Mouse (Mus musculus): ENCODE measurements at regions not wholly inside any gene's neighbourhood (a gene's known extent, or its start where the extent isn't known, plus 50 kb on each side); places are given as distances from the start of the nearest gene placed in this dataset.
"Not testable (repeated sequence)": the region's sequence is repeated elsewhere in the genome, so short reads cannot be mapped to it uniquely, and the experiment has no call there.

- DNase-seq (ENCODE audit: low read depth in 3 of 3, low spot score in 3 of 3): no peak
- Histone ChIP-seq H3K9ac (replicated peaks) (no peak overlapping the region), H3K9me3 (ENCODE audit: control insufficient read depth, low read length) (no peaks in the 10 kb centered on the region), H3K36me3 (replicated peaks; ENCODE audit: control insufficient read depth, insufficient read depth, low read depth) (no peaks in the 10 kb centered on the region), H3K4me2 (ENCODE audit: low read depth) (no peak overlapping the region), H3K4me3 (ENCODE audit: insufficient read depth in 1 of 2, low read depth in 2 of 2, low read length in 2 of 2) (no peak overlapping the region), H3K4me1 (replicated peaks; ENCODE audit: control insufficient read depth in 2 of 2, insufficient read depth in 2 of 2, low read length in 1 of 2) (no peaks in the 10 kb centered on the region), H3K27ac (no peak overlapping the region), H3K27me3 (ENCODE audit: control insufficient read depth, insufficient read depth, low read length) (no peaks in the 10 kb centered on the region)
- ATAC-seq (ENCODE audit: insufficient read depth): no peak
- TF ChIP-seq EP300 (IDR thresholded peaks at IDR 0.05; ENCODE audit: low read depth) (no peak), CTCF (IDR thresholded peaks at IDR 0.05; ENCODE audit: low read depth) (no peak)
- WGBS (ENCODE audit: insufficient replicate concordance): 6% methylated on average over 1 of the region's 1 CpGs
These were observed 345.5 kb upstream of the Cwc22 start for GRCm38 (mm10) chr2:78291665-78292064.

DNA sequence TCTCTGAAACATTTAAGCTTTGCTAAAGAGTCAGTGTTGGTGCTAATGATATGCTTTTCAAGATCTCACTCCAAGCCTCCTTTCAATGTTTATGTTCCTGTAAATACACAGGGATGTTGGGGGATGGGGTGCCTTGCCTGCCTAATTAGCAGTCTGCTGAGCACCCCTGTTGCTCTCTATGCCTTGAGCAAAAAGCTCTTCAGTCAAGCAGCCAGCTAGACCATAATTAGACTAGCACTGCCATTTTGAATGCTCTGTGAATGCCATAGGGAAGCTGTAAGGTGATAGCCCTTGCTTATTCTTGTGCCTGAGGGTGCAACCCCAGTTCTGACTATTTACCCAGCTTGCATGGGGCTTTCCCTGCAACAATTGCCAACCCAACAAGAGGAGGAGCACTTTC is 338.6 kb upstream of the Cwc22 start:
- TF ChIP-seq CTCF (IDR thresholded peaks at IDR 0.05; ENCODE audit: low read depth): no peak
- TF ChIP-seq EP300 (IDR thresholded peaks at IDR 0.05; ENCODE audit: low read depth): no peak
- DNase-seq (ENCODE audit: low read depth in 3 of 3, low spot score in 3 of 3) (no peak), ATAC-seq (ENCODE audit: insufficient read depth) (no peak)
- Histone ChIP-seq H3K9ac (replicated peaks) (no peak overlapping the region), H3K36me3 (replicated peaks; ENCODE audit: control insufficient read depth, insufficient read depth, low read depth) (no peaks in the 10 kb centered on the region), H3K27ac (no peak overlapping the region), H3K4me2 (ENCODE audit: low read depth) (no peak overlapping the region), H3K27me3 (ENCODE audit: control insufficient read depth, insufficient read depth, low read length) (no peaks in the 10 kb centered on the region), H3K9me3 (ENCODE audit: control insufficient read depth, low read length) (no peaks in the 10 kb centered on the region), H3K4me3 (ENCODE audit: insufficient read depth in 1 of 2, low read depth in 2 of 2, low read length in 2 of 2) (no peak overlapping the region), H3K4me1 (replicated peaks; ENCODE audit: control insufficient read depth in 2 of 2, insufficient read depth in 2 of 2, low read length in 1 of 2) (no peaks in the 10 kb centered on the region)

GRCm38 (mm10) chr2:78283605-78284004 is 337.4 kb upstream of the Cwc22 start:
- H3K27ac ChIP-seq: no peak overlapping the region
- H3K4me3 ChIP-seq (ENCODE audit: insufficient read depth in 1 of 2, low read depth in 2 of 2, low read length in 2 of 2): no peak overlapping the region
- H3K9me3 ChIP-seq (ENCODE audit: control insufficient read depth, low read length): no peaks in the 10 kb centered on the region
- no peaks in the 10 kb centered on the region for H3K27me3 ChIP-seq (ENCODE audit: control insufficient read depth, insufficient read depth, low read length)
- no peak overlapping the region for H3K9ac ChIP-seq (replicated peaks)
- H3K4me1 ChIP-seq (replicated peaks; ENCODE audit: control insufficient read depth in 2 of 2, insufficient read depth in 2 of 2, low read length in 1 of 2): no peaks in the 10 kb centered on the region
- TF ChIP-seq EP300 (IDR thresholded peaks at IDR 0.05; ENCODE audit: low read depth) (no peak), CTCF (IDR thresholded peaks at IDR 0.05; ENCODE audit: low read depth) (no peak)
- no peak overlapping the region for H3K4me2 ChIP-seq (ENCODE audit: low read depth)
- ATAC-seq (ENCODE audit: insufficient read depth) (no peak), DNase-seq (ENCODE audit: low read depth in 3 of 3, low spot score in 3 of 3) (no peak)
- 52% methylated on average over 4 of the region's 4 CpGs for WGBS (ENCODE audit: insufficient replicate concordance)
- H3K36me3 ChIP-seq (replicated peaks; ENCODE audit: control insufficient read depth, insufficient read depth, low read depth): no peaks in the 10 kb centered on the region

DNA sequence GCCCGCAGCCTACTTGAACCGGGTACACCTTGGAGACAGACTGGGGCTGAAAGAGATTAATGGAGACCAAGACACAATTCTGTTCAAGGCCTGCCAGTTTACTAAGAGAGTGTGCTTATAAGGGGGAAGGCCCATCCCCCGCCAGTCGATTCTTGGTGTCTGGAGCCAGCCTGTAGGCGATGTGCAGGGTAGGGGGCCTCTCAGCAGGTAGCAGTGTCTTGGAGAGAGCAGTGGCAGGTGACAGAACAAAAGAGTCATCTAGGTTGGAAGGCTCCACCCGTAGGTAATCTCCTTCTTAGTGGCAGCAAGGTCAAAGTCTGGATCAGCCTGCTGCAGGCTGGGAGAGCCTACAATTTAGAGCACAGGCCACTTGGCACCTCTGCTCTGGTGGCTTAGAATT is 335.7 kb upstream of the Cwc22 start:
- not testable (repeated sequence) for H3K9ac ChIP-seq (replicated peaks); H3K4me2 ChIP-seq (ENCODE audit: low read depth); H3K4me3 ChIP-seq (ENCODE audit: insufficient read depth in 1 of 2, low read depth in 2 of 2, low read length in 2 of 2); ATAC-seq (ENCODE audit: insufficient read depth); DNase-seq (ENCODE audit: low read depth in 3 of 3, low spot score in 3 of 3); H3K27ac ChIP-seq; H3K27me3 ChIP-seq (ENCODE audit: control insufficient read depth, insufficient read depth, low read length); H3K4me1 ChIP-seq (replicated peaks; ENCODE audit: control insufficient read depth in 2 of 2, insufficient read depth in 2 of 2, low read length in 1 of 2); H3K9me3 ChIP-seq (ENCODE audit: control insufficient read depth, low read length); H3K36me3 ChIP-seq (replicated peaks; ENCODE audit: control insufficient read depth, insufficient read depth, low read depth)
- WGBS (ENCODE audit: insufficient replicate concordance): 50% methylated on average over 6 of the region's 6 CpGs

DNA sequence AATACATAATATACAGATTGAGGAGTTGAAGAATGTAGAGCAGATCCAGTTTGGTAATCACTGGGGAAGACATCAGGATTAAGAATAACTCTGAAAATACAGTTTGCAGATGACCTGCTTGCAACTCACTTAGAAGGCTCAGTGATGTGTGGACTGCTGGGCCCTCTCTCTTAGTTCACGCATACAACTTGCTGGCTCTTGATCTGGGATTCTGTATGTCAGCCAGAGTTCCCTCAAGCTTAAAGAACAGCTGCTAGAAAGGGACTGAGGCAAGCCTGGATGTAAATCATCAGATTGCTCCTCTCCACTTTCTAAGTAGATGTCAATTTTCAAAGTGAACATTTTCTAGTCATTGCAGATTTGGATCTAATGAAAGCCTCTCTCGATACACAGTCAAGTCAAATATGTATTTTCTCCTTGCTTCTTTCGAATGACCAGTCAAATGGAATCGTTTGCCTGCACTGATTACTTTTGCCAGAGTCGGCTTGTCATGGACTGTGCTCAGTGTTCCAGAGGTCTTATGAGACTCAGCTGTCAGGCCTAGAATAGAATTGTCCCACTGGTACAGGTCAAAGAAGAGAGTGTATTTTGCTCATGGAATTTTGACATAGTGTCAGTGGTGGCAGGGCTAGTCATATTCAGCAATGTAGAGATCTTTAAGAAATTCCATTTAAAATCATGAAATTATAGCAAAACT is 334.2 kb upstream of the Cwc22 start:
- no peaks in the 10 kb centered on the region for H3K4me1 ChIP-seq (replicated peaks; ENCODE audit: control insufficient read depth in 2 of 2, insufficient read depth in 2 of 2, low read length in 1 of 2)
- no peak overlapping the region for H3K9ac ChIP-seq (replicated peaks)
- no peak overlapping the region for H3K27ac ChIP-seq
- no peak for ATAC-seq (ENCODE audit: insufficient read depth)
- no peak for TF ChIP-seq EP300 (IDR thresholded peaks at IDR 0.05; ENCODE audit: low read depth)
- no peak for TF ChIP-seq CTCF (IDR thresholded peaks at IDR 0.05; ENCODE audit: low read depth)
- no peaks in the 10 kb centered on the region for H3K36me3 ChIP-seq (replicated peaks; ENCODE audit: control insufficient read depth, insufficient read depth, low read depth)
- H3K4me3 ChIP-seq (ENCODE audit: insufficient read depth in 1 of 2, low read depth in 2 of 2, low read length in 2 of 2): no peak overlapping the region
- no peaks in the 10 kb centered on the region for H3K9me3 ChIP-seq (ENCODE audit: control insufficient read depth, low read length)
- H3K4me2 ChIP-seq (ENCODE audit: low read depth): no peak overlapping the region
- DNase-seq (ENCODE audit: low read depth in 3 of 3, low spot score in 3 of 3): no peak
- H3K27me3 ChIP-seq (ENCODE audit: control insufficient read depth, insufficient read depth, low read length): no peaks in the 10 kb centered on the region
- 64% methylated on average over 5 of the region's 5 CpGs for WGBS (ENCODE audit: insufficient replicate concordance)
